7 mouse cellular contexts compared by ENCODE assay signal in the genomic region with DNA sequence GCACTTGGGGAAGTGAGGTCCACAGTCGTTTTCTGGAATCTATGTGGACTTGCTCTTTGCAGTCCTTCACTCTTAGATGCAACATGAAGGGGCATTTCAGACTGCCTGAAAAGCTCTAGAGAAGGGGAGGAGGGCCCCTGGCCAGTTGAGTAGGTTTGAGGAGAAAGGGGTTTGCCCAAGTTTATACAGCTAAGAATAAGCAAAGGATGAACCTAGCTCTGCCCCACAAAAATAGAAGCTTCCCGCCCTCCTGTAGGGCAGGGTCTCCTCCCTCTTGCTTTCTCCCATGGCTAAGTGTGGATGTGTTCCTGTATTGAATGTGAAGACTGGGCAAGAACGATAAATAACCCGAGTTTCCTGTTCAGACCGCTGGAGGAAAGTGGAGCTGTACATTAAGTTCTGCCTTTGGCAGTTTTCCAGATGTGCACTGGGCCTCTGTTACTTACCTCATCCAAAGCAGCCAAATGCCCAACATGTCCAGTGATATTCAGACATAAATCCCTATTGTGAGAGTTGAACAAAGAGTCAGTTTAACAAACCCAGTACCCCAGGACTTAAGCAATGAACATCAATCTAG. TPM values are rescaled to one million over a fixed set of nuclear protein-coding genes. Genes with fewer than 3 reads are reported as not detected.
DNase-seq lines count a peak whose midpoint lies in the region; ATAC-seq lines count a peak whose summit lies in the region.

No protein-coding gene starts in this region.

- no peak overlapping the region for H3K27ac ChIP-seq in brown adipose tissue, adult 24 weeks (replicated peaks; ENCODE audit: low read depth, low read length)
- H3K27ac ChIP-seq in heart, embryonic 14.5 days (replicated peaks in 1 of 2; ENCODE audit: control insufficient read depth in 1 of 2, insufficient read depth in 1 of 2, low read depth in 2 of 2, low read length in 2 of 2) = peak overlapping the region; percentile 81 to 86
- peak overlapping the region; percentile 94 for H3K27ac ChIP-seq in limb, embryonic 10.5 days
- H3K27ac ChIP-seq in neural tube, embryonic 13.5 days (replicated peaks) = peak overlapping the region; percentile 80

- H3K9ac ChIP-seq in heart, embryonic 14.5 days (ENCODE audit: low read length) = peak overlapping the region; percentile 81
- peak overlapping the region; percentile 73 for H3K9ac ChIP-seq in neural tube, embryonic 13.5 days

- H3K36me3 ChIP-seq in heart, embryonic 14.5 days (ENCODE audit: control insufficient read depth, insufficient read depth, low read length) = no peaks in the 10 kb centered on the region
- no peaks in the 10 kb centered on the region for H3K36me3 ChIP-seq in limb, embryonic 10.5 days
- no peaks in the 10 kb centered on the region for H3K36me3 ChIP-seq in neural tube, embryonic 13.5 days

- peak overlapping the region; percentile 76 for H3K4me2 ChIP-seq in heart, embryonic 14.5 days (ENCODE audit: low read length)
- peak overlapping the region; percentile 80 for H3K4me2 ChIP-seq in neural tube, embryonic 13.5 days

- peak; percentile 48 for DNase-seq in NIH3T3 (ENCODE audit: low read depth)
- no peak for DNase-seq in limb, embryonic 10.5 days (ENCODE audit: low spot score)
- no peak for DNase-seq in cerebellum, adult 9-11 months
- no peak for DNase-seq in natural killer cell, adult 2 months (ENCODE audit: low spot score in 2 of 2)

- H3K4me3 ChIP-seq in brown adipose tissue, adult 24 weeks (ENCODE audit: insufficient read depth, low read depth, low read length) = peak overlapping the region; percentile 67
- peak overlapping the region; percentile 72 to 78 for H3K4me3 ChIP-seq in heart, embryonic 14.5 days (ENCODE audit: control insufficient read depth in 1 of 2, insufficient read depth in 1 of 2, low read depth in 1 of 2, low read length in 2 of 2)
- H3K4me3 ChIP-seq in limb, embryonic 10.5 days = peak overlapping the region; percentile 85
- peak overlapping the region; percentile 55 for H3K4me3 ChIP-seq in neural tube, embryonic 13.5 days

- 4% methylated on average over 5 of the region's 5 CpGs for WGBS in heart, embryonic 14.5 days
- 7% methylated on average over 5 of the region's 5 CpGs for WGBS in limb, embryonic 10.5 days
- 14% methylated on average over 5 of the region's 5 CpGs for WGBS in neural tube, embryonic 13.5 days

- ATAC-seq in heart, embryonic 14.5 days (ENCODE audit: insufficient number of reproducible peaks, insufficient read depth, low FRiP score, low read depth) = peak; percentile 42
- ATAC-seq in neural tube, embryonic 13.5 days (ENCODE audit: low read depth) = peak; percentile 47

- H3K9me3 ChIP-seq in heart, embryonic 14.5 days (ENCODE audit: control insufficient read depth, low read length) = no peaks in the 10 kb centered on the region
- H3K9me3 ChIP-seq in limb, embryonic 10.5 days (replicated peaks) = no peaks in the 10 kb centered on the region
- H3K9me3 ChIP-seq in neural tube, embryonic 13.5 days = no peaks in the 10 kb centered on the region

- no peaks in the 10 kb centered on the region for H3K4me1 ChIP-seq in brown adipose tissue, adult 24 weeks (ENCODE audit: control insufficient read depth, insufficient read depth, insufficient read length, low read length)
- H3K4me1 ChIP-seq in heart, embryonic 14.5 days (ENCODE audit: control insufficient read depth in 2 of 2, insufficient read depth in 2 of 2, low read length in 2 of 2) = peaks cover 6 to 28% of the 10 kb centered on the region in 2 experiments
- H3K4me1 ChIP-seq in limb, embryonic 10.5 days = peaks cover 28% of the 10 kb centered on the region
- H3K4me1 ChIP-seq in neural tube, embryonic 13.5 days (replicated peaks) = peaks cover 13% of the 10 kb centered on the region

- no peaks in the 10 kb centered on the region for H3K27me3 ChIP-seq in heart, embryonic 14.5 days (ENCODE audit: control insufficient read depth, insufficient read depth, low read length)
- no peaks in the 10 kb centered on the region for H3K27me3 ChIP-seq in limb, embryonic 10.5 days (ENCODE audit: low read depth, poor library complexity, severe bottlenecking)
- peaks cover 23% of the 10 kb centered on the region for H3K27me3 ChIP-seq in neural tube, embryonic 13.5 days

RNA-seq across cellular contexts. Expression of a gene that starts 0.5 kb away (rescaled TPM):
- 1.2 and 1.7 TPM in 2 replicates for polyA plus RNA-seq in brown adipose tissue, adult 24 weeks (2012; ENCODE audit: insufficient read depth, insufficient read length, missing spikeins)
- polyA plus RNA-seq in heart, embryonic 14.5 days (2014; fragmentation: Nextera tagmentation; extraction: Ambion mirVana) = 9.5 and 9.8 TPM in 2 replicates
- polyA plus RNA-seq in limb, embryonic 10.5 days (2016; fragmentation: Nextera tagmentation; extraction: Ambion mirVana) = 2.7 and 3.2 TPM in 2 replicates
- polyA plus RNA-seq in neural tube, embryonic 13.5 days (2015; fragmentation: Nextera tagmentation; extraction: Ambion mirVana) = 1.5 and 1.6 TPM in 2 replicates
